Mouse (Mus musculus): ENCODE data around the gene Gbe1.

DNA sequence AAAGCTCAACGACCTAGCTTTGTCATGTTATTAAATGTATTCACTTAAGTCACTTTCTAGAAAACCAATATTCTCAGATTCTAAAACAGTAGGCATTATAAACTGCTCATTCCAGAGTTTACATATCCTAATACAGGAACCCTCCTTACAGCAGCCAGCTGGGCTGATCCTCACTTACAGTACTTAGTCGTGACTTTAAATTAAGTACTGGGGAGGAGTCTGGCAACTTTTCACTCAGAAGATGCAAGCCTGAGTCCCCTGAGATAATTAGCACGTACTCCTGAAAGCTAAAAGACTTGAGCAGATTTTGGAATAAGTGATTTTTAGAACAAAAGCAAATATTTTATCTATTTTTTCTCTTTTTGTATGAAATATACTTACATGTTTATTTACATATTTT is 1.5 kb downstream of the Gbe1 start:
- no peak for TF ChIP-seq CTCF (IDR thresholded peaks at IDR 0.05; ENCODE audit: low read depth)
- no peak for TF ChIP-seq EP300 (IDR thresholded peaks at IDR 0.05; ENCODE audit: low read depth)

Measured in heart, postnatal 0 days (tissue).